Mouse (Mus musculus) fat pad, adult 2 months (tissue): Measurements from ENCODE around the gene Pld6.

Experiments
- DNase-seq: peaks from one replicate; pipeline ENCODE4 v3.0.0-alpha.2; 2011; ENCODE audit warnings: low read depth, low spot score; ENCODE audit errors: extremely low read depth

The Pld6 gene

DNA sequence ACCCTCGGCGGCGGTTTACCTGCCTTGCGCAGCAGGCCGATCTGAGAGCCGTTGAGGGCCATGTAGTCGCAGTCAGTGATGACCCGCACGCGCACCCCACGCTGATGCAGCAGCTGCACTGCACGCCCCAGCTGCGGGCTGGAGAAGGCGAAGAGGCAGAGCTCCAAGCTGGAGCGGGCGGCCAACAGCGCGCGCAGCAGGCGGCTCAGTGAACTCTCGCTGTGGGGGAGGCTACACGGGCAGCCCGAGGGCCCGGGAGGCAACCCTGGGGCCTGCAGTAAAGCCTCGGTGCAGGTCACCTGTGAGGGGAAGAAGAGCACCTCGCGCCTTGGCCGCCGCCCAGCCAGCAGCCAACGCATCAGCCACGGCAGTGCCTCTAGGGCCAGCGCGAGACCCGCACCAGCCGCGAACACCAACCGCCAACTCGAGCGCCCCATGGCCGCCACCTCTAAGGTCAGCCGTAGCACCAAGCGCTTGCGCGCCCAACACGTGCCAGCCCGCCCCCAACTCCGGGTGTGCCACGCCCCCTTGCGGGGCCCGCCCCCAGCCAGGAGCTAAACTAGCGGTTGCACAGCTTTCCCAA lies at the start of gene Pld6:
Gene Pld6 (minus strand): TSS at position 447 of the 583 bp plus-strand sequence.
- no peak for DNase-seq

DNA sequence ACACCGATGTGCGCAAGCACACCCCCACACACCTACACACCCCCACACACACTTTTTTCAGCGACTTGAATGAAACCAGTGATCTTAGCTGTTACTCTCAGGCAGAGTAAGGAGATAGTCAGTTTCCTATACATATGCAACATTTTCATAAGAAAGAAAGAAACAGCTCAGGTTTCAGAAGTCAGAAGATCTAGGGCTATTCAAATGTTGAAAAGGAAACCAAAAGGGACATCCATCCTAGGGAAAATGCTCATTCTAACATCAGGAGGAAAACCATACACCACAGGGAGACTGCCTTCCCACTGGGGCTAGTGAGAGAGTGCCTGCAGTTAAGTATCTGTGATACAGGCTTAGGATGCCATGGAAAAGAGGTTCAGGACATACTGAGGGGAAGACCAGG lies 34.2 kb upstream of the Pld6 start:
- DNase-seq = no peak

DNA sequence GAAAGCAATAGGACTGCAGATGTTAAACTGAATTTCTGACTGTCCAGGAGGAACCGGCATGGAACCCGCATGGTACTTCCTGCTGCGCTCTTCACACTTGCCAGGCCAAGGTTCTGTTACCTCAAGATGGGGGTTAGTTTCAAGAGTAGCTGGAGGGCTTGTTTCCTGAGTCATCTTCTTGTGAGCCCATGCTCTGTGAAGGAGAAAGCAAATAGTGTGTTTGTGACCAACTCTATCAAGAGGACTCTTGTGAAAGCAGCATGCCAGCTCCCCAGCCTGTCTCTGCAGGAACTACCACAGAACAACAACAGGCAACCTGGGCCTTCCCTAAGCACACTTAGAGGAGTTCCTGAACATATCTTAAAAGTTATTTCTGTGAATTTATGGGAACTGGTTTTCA lies 30.5 kb upstream of the Pld6 start:
- DNase-seq = no peak

DNA sequence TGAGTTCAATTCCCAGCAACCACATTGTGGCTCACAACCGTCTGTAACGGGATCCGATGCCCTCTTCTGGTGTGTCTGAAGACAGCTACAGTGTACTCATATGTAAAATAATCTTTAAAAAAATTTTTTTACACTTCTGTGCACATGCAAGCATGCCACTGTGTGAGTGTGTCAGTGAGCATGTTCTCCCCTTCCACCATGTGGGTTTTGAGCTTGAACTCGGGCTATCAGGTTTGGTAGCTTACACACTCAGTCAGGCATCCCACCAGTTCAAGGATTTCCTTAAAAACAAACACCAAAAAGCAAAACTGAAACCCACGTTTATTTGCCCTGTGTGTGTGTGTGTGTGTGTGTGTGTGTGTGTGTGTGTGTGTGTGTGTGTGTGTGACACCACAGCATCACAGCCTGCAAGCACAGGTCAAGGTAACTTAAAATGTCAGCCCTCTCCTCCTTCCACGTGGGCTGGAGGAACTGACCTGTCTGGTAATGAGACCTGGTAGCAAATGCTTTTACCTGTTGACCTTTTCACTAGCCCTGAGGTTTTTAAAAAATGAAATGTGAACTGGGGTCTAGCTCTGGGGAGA lies 28.1 kb upstream of the Pld6 start:
- no peak for DNase-seq

DNA sequence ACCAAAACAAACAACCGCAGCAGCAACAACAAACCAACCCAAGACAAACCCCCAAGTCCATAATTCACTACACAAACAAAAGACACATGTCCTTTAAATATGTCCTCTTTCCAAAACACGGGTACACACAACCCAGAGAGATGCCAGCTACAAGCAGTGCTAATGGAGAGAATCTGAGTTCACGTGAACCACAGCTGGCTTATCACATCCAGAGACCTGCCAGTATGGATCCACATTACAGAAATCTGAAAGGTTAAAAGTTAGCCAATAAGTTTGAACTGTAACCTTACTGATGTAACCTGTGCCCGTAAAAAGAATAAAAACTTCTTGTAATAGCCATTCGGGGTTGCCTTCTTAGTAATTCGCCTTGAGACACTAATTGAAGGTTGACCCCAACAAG lies 27.5 kb upstream of the Pld6 start:
- DNase-seq = no peak

DNA sequence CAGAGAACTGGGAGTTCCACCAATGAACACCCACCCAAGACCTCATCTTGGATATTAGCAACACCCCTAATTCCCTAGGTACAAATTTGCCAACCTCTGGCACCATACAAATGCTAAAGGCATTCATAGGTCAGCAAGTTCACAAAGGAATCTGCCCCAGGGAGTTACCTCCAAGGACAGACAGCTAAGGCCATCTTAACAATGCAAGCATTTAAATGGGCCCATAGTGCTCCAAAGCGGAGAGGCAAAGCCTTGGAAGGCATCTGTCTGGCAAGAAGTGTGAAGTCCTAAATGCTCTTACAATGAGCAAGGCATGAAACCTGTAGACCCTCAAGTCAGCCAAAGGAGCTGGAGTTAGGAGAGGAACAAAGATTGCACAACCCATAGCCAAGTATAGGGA lies 26.9 kb upstream of the Pld6 start:
- DNase-seq = no peak

DNA sequence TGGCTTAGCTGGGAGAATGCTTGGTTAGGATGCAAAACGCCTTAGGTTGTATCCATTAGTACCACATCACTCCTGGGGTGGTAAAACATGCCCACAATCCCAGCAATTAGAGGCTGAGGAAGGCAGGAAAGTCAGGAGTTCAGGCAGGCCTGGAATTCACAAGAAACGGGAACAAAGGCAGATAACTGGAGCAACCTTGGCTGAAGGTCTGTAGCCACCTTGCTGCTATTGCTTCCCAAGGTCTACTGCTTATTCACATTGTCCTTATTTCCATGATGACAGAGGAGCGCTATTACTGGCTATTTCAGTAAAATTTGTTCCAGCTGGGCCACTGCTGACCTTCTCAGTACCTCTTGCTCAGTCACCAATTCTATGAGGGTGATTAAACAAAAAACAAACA lies 25.8 kb upstream of the Pld6 start:
- no peak for DNase-seq

DNA sequence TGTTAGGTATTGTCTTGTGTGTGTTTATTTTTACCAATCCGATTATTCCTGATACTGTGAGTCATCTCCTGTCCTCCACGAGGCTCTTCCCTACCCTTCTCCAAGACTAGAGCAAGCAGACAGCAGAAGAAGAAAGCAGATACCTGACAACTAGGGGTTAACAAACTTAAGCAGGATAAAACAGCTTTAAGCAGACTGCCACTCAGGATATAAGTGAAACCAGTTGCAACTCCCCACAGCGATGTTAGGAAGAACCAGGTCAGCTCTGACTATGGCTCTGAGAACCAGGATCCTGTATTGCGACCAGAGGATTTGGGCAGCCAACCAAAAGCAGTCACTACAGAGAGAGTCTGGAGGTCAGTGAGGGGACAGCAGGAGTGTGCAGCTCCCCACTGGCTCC lies 23.8 kb upstream of the Pld6 start:
- DNase-seq = no peak

DNA sequence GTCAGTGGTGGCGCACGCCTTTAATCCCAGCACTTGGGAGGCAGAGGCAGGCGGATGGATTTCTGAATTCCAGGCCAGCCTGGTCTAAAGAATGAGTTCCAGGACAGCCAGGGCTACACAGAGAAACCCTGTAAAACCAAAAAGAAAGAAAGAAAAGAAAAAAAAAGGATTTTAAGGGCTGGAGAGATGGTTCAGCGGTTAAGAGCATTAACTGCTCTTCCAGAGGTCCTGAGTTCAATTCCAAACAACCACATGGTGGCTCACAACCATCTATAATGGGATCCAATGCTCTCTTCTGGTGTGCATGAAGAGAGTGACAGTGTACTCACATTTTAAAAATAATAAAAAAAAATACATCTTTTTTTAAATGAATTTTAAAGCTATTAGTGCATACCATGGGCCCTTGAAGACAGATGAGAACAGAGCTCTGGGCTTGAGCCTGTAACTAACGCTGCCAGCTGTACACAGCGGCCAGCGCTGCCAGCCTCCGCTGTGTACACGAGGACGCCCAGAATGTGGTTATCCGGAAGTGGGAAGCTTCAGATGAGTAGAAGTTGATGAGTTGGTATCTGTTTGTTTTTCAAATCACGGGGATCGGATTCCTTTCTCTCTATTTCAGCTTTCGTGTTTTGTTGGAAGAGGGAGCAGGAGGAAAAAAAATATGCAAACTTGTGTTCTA lies 23.2 kb upstream of the Pld6 start:
- DNase-seq = no peak

DNA sequence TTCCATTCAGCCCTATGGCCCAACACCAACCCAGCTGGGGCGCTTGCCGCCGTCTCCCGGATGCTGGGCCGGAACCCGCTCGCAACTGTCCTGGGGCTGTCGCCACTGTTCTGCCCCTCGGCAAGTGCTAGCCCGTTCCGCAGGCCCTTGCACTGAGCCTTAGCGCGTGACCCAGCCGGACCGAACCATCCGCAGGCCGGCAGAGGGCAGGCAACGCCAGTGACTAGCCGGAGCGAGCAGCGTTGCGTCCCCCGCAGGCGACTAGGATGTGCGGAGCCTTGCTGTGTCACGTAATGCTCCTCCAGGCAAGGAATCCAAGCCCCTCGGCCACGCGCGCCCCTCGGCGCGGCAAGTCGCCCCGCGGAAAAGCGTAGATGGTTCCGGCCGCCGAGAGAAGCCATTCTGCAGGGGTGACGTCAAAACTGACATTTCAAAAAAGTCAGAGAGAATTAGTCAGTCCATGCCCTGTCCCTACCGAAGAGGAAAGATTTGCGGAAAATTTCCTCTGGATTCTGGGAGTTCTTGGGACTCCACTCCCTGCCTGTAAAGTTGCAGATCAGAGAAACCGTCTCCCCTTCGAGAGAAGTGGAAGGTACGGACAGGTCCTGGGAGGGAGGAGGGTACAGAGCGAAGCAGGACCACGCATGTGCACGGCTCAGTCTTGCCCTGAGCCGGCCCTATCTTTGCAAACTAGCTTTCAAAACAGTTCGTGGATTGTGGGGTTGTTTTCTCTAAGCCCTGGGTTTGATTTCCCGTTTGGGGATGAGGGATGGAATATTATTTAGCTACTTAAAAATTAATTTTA lies 22.4 kb upstream of the Pld6 start, which contains the start of gene Flcn:
Gene Flcn (minus strand): TSS at position 347 of the 805 bp plus-strand sequence.
- DNase-seq = no peak

DNA sequence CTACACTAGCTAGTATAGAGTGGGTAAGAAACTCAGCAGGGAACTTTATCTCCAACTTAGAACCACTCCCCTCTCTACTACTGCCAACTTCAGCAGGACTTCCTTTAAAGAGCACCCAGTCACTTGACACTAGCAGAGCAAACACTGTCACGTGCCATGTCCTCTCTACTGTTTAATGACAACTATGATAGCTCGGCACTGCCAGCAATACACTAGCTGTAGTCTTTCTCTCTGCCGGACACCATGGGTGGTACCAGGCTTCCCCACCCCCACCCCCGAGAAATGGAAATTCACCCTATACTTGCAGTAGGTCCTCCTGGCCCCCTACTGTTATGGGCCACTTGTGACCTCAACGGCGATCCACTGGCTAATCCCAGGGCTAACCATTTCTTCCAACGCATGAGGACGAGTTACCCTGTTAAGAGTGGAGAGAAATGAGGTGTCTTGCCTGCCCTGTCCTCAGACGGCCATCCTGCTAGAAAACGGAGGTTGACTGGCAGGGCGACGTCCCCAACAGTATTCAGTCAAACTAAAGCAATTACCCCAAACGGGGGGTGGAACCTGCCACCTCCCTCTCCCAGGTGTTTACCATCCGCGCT lies 21.7 kb upstream of the Pld6 start:
- DNase-seq = no peak

DNA sequence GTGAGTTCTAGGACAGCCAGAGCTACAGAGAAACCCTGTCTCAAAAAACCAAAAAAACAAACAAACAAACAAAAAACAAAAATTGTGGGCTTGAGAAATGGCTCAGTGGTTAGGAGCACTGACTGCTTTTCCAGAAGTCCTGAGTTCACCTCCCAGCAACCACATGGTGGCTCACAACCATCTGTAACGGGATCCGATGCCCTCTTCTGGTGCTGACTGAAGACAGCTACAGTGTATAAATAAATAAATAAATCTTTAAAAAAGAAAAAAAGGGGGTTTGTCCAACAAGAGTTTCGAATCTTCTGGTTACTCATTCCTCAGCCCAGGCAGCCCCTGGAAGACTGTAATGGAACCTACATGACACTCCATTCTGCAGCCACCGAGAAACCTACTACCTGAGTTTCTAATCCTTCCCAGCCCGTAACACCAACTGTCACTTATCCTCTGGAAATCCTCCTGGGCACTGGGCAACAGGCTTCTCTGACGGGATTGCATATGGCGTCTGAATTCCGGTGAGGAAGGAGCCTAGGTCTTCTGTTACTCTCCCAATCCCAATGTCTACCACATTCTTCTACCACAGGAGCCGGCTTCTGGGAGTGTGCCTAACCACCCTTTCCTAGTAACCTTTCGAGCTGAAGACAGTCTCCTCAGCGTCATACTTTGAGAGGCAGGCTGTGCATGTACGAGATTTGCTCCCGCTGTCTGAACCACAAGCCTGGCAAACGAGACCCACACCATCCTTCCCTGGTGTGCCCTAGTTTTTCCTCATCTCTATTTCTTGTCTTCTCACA lies 20.9 kb upstream of the Pld6 start:
- DNase-seq = no peak

DNA sequence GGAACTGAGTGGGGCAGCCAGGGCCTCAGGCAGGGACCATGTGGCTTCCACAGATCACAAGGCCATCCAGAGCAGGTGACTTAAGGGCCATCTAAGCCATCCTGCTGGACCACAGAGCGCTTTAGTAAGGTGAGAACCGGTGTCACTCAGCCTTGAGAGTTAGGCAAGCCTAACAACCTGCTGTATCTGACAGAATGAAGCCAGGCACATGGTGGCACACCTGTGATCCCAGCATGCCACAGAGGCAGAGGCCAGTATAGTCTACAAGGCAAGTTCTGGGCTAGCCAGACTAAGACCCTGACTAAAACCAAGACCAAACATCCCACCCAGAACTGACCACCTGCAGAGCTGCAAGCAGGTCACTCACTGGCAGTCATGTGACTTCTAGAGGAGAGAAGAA lies 18.2 kb upstream of the Pld6 start:
- DNase-seq = no peak

DNA sequence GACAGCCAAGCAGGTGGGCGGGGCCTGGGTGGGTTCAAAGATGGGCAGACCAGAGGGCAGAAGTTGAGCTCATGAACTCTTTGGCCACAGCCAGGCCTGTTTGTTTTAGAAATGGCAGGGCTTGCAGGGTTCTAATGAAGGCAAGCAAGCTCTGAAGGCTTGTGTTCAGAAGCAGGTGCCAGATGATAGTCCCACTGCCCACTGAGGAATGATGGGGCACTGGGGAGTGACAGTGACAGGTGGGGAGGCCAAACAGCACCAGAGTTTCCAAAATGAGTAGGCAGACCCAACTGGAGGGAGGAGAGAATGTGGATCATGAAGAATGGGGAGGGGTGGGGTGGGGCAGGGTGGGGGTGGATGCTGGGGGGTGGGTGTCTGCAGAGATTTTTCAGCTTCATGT lies 17.8 kb upstream of the Pld6 start:
- no peak for DNase-seq

DNA sequence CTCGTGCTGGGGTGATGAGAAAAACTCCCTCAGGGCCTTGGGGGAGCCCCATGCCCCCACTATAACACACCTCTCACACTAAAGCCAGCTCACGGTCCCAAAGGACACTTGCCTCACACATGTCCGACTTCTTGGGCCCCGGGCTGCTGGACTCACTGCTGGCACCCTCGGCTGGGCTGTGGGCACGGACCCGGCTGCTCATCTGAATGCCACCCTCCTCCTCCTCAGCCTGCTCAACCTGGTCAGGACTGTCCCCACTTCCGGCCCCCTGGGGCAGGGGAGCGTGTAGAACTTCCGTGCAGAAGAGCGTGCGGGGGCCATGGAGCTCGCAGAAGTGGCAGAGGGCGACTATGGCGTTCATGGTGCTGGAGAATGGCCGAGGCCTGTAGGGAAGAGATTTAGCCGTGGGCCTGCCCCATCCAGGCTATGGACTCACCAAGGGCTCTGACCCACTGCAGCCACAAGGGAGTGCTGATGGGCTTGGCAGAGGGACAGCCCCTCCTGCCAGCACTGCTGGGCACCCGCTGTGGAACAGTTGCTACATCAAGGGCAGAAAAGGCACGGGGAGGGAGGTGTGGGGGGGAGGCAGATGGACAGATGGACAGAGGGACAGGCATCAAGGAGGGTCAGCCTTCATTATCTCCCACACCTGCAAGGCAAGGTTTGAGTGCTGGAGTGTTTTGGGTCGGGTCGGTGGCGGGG lies 17.1 kb upstream of the Pld6 start:
- DNase-seq = no peak

DNA sequence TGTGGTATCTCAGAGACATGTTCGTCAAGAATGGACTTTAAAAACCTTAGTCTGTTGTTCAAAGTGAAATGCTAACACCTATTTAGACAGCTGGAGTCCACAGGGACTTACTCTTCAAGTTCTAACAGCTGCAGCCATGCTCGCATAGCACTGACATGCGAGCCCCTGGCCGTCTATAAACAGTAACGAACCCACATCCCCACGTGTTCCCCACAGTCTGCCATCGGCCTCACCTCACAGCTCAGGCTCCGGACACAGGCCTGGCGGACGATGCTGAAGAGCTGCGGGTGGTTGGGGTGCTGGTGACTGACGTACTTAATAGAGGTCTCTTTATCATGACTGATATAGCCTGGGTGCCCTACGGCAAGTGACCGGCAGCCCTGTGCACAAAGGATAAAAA lies 16.1 kb upstream of the Pld6 start:
- no peak for DNase-seq

DNA sequence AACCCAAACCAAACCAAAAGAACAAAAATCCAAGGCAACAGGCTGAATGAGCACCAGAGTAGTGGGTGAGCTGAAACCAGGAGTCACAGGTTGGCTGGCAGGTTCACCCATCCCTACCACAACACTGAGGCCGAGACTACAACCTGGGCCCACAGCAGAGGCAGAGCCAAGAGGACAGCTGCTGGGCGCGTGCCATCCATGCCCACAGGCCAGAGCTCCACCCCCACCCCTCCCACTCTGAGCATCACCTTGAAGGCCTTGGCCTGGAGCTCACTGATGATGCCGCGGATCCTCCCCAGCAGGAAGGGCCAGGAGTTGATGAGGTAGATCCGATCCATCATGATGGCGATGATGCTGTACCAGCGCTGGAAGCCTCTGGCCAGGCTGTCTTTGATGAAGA lies 14.4 kb upstream of the Pld6 start:
- no peak for DNase-seq

DNA sequence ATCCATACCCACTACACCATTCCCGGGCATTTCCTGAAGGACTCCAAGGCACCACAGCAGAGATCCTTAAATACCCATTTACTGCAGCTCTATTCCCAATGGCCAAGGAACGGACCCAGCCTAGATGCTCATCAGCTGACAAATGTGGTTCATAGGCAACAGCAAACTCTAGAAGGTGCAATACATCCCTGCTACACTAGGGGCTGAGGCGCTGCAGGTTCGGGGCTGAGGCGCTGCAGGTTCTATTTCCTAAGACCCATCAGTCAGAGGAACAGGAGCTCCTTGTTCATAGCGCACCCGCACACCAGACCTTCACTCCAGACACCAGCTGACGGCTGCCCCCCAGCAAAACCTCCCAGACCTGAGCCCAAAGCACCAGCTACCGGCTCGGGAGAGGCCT lies 13.0 kb upstream of the Pld6 start:
- no peak for DNase-seq

DNA sequence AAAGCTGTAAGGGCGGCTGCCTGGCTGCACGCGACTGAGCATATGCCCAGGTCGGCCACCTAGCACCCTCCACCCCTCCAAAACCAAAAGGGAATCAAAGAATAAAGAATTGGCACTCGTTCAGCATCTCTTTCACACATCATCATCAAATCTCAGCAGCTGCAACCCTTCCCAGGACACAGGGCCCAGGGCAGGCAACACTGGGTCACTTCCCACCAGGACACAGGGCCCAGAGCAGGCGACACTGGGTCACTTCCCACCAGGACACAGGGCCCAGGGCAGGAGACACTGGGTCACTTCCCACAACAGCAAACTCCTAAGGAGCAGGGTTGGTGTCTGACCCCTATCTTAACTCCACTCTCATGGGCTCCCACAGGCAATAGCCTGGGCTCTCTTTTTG lies 5.9 kb upstream of the Pld6 start:
- DNase-seq = no peak

DNA sequence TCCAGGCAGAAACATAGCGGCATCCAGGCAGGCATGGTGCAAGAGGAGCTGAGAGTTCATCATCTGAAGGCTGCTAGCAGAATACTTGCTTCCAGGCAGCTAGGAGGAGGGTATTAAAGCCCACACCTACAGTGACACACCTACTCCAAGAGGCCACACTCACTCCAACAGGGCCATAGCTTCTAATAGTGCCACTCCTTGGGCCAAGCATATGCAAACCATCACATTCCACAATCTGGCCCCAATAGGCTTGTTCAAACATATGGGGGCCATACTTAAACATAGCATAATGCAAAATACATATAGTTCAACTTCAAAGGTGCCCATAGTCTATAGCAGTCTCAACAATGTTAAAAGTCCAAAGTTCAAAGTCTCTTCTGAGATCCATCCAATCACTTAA lies 1.9 kb upstream of the Pld6 start:
- DNase-seq = no peak
